Mouse (Mus musculus) c-Kit-negative CD71-positive TER-119-positive erythroid progenitor cells, embryonic 14.5 days (primary cell): ENCODE results near the gene S100a4.

Experiments
- DNase-seq: peaks from one replicate; pipeline ENCODE4 v3.0.0-alpha.2; 2013; ENCODE audit warnings: low read depth, low spot score

The S100a4 gene

DNA sequence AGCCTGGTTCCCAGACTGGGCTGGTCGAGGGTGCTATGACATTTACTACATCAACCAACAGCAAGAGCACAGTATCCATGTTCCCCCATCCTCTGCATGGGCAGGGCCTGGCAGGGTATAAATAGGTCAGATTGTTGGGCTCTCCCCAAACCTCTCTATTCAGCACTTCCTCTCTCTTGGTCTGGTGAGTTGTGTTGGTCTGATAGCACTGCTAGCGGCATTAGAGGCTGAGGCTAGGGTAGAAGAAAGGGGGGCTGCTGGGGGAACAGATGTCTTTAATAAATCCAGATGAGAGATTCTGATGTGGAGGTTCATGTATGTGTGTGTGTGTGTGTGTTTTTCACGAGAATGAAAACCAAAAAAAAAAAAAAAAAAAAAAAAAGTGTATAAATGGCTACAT, at the start of gene S100a4:
TSS of gene S100a4 (plus strand) at position 149 of the 400 bp plus-strand sequence.
- no peak for DNase-seq

DNA sequence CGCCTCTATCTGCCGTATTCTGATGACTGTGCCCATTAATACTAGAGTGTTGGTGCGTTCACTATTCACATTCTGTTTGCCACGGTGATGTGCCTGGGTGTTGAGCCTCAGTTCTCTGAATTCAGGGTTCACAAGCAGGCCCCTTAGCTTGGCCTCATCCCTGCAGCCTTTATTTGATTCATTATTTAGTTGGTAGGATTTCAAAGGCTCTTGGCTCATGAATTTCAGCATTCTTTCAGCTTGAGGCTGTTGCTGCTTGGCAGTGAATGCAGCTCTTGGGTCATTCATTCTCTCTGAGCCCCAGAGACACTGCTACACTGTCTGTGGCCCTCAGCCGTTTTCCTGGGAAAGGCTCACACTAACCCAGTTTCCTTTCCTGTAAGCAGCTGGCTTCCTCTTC, 47.6 kb upstream of the S100a4 start:
- DNase-seq, result no peak

DNA sequence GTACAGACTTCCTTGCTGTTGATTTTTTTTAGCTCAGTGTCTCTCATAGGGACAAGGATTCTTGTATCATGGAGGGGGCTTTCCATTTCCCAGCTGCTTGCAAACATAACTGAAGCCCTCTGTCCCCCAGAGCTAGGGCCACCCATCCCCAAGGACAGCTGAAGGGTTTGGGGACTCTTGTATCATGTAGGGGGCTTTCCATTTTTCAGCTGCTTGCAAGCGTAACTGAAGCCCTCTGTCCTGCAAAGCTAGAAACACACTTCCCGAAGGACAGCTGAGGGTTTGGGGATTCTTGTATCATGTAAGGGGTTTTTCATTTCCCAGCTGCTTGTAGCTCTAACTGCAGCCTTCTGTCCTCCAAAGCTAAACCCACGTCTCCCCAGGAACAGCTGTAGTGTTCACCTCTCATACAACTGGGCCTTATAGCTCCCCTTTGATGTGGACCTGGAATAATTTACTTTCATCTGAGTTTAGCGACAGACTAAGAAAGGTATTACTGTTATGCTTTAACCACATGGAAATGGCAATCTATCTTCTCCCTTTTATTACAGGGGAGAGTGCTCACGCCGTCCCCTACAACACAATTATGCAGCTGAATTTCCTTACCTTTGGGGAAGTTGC, 43.5 kb upstream of the S100a4 start, which contains the start of gene S100a3:
TSS of gene S100a3 (plus strand) at position 571 of the 621 bp plus-strand sequence.
- no peak for DNase-seq

DNA sequence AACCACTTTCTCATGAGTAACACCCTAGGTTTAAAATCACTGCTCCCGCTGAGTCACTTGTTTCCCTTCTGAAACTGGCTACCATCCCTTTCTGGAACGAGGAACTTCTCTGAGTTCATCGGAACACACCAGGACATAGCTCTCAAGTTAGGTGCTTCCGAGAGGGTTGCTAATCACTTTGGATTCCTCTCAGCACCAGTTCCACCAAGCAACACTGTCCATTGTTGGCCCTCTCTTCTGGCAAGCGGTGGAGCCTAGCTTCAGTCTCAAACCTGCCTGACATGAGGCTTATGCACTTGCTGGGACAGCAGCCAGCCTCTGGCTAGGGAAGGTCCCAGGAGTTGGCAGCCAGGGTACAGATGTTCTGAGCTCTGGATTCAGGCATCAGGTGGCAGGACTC, 28.9 kb upstream of the S100a4 start:
- no peak for DNase-seq

DNA sequence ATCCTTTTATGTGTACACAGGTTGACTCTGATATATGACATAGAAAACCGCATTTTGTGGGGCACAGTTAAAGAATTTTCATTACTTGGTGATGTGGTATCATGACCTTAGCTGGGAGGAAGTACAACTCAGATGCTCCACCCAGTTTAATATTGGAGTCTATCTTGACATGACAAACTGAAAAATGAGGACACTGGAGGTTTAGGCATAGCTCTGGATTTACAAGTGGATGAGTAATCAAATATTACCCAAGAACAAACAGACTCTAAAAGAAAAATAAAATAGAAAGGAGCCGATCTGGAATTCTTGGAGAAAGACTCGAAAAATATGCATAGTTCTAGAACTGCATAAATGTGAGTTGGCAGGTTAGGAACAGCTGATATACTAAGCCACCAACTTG, 28.3 kb upstream of the S100a4 start:
- no peak for DNase-seq

DNA sequence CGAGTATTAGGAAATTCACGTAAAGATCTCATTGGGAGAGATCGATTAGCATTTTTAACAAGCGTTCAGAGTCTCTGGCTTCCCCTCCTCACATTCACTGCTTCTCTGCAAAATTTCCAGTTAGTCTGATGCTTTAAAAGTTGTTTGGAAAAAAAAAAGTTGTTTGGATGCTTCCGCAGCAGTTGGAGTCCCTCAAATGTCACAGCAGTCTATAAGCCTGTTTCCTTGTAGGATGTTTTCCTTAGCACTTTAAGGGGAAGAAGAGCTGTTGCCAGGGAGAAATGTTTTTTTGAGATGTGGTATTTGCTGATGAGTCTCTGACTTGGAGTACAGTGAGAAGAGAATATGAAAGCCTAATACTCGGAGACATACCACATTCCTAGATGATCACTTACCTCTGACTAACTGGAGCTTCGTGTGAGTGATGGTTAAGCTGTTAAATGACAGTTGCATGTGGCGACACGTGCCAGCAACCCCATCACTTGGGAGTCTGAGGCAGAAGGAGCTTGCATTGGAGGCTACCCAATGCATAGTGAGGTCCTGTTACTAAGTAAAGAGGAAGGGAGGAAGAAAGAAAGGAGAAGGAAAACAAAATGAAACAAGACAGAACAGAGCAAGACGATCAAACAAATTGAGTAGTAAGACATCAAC, 27.1 kb upstream of the S100a4 start:
- no peak for DNase-seq

DNA sequence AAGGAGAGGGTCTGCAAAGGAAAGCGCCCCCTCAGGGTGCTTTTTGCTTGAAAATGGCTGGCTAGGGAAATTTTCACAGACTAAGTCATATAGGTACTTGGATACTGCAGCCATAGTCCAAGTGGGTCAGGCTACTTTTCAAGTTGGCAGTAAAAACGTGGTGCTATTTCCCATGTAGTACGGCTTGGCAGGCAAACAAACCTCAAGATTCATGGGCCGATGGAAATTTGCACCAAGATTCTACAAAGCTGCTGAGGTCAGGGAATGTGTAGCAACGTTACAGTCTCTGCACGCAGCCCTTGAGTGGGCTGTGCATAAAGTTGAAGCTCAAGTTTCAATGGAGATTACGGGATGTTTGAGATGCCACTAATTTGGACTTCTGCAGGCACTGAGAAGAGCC, 24.1 kb upstream of the S100a4 start:
- no peak for DNase-seq

DNA sequence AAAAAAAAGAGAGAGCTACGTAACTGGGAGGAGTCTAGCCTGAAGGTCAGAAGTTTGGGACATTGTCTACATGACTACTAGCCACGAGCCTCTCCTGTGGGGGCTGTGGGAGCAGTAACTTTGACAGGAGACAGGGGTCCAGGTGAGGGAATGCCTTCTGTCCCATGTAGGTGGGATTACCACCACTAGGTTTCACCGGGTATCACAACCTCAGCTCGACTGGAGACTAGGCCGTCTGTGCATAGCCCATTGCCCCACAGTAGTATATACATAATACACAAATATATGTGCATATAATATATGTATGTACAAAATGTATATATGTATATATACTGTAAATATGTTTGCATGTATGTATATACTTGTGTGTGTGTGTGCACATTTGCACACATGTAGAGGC, 22.4 kb upstream of the S100a4 start:
- DNase-seq, result no peak

DNA sequence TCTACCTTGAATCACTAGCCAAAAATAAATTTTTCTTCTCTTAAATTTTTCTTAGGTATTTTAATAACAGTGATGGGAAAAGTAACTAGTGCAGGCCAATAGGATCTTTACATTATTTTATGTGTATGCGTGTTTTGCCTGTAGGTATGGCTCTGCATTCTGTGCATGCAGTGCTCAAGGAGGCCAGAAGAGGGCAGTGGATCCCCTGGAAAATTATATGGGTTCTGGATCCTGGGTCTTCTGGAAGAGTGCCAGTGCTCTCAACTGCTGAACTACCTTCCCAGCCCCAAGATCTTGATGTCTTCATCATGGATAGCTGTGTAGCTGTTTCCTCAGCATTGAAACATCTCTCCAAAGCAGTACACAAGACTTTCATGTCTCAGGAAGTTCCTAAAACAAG, 21.4 kb upstream of the S100a4 start:
- no peak for DNase-seq

DNA sequence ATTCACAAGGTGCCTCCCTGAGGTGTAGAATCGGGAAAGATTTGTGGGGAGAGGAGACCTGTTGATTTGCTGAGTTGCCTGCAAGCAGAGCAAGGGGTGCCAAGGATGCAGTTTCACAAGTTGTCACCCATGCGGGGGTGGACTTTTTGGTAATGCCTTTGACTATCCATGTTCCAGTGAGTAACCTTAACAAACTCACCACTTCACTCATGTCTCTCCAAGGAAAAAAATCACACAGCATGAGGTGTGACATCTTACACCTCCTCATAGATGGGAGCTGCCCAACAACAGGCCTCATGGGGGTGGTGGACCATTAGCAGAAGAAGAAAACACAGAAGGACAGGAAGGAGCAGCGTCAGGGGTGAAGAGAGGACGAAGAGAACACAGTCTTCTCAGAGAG, 21.0 kb upstream of the S100a4 start:
- no peak for DNase-seq

DNA sequence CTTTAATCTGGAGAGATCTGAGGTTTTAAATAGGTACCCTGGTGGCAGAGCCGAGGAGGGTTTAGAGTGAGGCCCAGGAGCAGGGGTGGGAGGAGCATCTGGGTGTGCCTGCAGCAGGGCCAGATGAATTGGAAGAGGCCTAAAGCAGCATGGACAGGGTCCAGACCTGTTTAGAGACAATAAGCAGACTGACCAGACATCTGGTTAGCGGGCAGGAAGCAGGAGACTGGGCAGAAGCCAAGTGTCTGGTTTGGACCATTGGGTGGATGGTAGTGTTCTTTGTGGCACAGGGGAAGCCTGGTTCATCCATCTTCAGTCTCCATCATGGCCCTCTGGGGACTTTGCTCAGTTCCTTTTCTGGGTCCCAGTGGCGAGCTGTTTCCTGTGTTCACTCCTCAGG, 19.7 kb upstream of the S100a4 start:
- DNase-seq, result no peak

DNA sequence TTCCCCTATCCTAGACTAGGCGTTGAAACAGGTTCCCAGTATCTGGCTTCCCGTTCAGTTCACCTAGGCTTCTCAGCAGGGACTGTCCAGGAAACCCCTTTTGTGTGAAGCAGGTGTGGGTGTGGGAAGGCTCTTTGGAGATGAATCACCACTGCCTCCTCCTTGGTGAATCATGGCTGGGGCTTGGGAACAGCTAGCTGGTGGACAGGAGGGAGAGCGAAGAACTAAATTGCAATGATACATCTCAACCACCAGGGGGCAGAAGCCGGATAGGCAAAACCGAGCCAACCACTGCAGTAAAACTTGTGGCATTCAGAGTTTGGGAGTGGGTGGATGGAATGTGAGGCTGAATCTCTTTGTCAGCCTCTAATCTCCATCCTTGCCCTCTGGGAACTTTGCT, 18.0 kb upstream of the S100a4 start:
- peak; percentile 31 for DNase-seq

DNA sequence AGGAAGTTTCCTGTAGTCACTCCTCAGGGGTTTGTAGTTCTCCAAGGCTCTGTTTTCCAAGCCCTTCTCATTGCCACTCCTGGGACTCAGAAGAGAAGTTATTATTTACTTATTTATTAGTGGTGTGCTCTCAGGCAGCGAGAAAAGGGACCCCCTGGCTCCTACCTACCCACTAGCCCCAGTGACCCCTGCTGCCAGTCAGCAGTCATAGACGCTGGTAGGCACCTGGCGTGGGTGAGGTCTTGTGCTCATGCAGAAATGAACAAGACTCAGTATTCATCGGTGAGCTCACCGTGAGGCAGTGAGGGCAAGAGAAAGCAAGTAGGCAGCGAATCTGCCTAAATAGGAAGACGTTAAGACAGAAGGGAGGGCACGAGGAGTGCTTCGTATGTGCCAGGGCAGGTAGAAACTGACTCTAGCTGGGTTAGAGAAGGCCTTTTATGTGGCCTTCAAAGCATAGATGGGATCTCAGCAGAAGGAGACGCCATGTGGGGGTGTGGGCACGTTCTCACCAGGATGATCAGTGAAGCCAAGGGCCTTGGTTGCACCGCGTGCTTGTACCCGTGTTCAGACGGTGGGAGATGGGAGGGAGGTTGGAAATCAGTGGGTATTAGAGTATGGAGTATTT, 17.4 kb upstream of the S100a4 start:
- no peak for DNase-seq

DNA sequence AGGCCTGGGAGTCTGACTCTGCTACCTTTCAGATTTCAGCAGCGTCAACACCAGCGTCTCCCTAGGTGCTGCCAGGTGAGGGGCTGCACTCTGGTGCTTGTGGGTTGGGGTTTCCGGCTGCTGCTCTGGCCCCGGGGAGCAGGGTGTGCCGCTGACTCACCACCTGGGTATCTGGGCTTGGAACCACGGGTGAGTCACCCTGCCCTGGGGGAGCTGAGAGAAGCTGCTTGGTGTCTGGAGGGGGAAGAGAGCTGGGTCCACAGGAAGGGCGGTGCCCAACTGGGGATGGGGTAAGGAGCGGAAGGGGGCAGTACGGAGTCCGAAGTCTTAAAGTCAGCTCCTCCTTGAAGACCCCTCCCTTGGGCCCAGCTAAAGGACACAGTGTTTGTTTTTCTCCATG, 16.7 kb upstream of the S100a4 start:
- no peak for DNase-seq

DNA sequence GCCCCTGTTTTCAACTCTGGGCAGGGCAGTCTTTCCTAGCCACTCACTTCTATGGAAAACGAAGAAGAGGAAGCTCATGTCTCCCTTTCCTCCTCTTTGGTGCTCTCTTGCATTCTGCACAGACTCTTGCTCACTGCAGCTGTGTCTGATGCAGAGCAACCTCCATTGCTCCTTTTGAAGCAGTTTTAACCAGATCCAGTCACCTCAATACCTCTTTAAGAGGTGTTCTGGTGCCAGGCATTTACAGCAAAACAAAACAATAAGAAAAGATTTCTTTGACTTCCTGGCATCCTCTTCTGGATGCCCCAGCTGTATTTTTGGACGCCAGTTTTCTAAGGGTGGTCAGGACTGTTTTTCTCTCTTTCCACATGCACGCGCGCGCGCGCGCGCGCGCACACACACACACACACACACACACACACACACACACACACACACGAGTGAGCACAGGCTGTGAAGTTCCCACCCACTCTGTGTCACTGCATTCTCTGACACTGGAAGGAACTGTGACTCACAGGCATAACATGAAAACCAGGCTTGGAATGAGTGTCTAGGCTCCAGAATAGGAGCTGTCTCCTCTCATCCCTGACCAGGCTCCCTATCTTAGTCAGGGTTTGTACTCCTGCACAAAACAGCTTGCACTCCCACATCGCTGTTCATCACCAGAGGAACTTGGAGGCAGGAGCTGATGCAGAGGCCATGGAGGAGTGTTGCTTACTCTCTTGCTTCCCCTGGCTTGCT, 16.0 kb upstream of the S100a4 start:
- DNase-seq, result no peak

DNA sequence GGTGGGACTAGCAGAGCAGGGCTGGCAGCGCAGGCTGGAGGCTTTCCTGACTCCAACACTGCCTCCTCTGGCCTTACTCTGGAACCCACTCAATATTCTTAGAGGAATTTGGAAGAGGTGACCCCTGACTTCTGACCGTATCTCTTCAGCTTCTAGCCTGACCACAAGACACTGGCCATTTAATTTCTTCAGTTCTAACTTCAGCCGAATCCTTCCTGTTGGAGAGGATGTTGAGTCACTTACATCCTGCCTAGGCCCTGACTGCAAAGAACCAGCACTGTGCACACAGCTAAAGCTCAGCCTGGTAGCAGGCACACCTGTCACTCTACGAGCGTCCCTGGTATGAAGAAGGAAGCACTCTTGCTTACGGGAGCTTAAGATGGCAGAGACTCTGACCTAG, 14.2 kb upstream of the S100a4 start:
- no peak for DNase-seq

DNA sequence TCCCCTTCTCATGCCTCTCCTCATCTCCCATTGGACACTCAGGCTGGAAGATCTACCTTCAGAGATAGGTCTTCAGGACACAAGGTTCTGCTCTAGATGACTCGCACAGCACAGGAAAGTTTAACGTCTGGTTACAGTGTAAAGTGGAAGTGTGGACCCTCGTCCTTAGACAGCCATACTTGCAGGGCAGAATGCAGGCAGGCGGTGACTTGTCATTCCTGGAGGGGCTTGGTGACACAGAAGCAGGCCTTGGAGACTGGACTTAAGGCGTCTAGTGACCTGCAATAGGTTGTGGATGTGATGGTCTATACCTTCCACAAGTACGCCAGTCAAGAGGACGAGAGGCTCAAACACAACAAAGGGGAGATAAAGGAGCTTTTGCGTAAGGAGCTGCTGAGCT, 13.6 kb upstream of the S100a4 start, which contains the start of gene S100a2:
TSS of gene S100a2 (plus strand) at position 301 of the 400 bp plus-strand sequence.
- no peak for DNase-seq

DNA sequence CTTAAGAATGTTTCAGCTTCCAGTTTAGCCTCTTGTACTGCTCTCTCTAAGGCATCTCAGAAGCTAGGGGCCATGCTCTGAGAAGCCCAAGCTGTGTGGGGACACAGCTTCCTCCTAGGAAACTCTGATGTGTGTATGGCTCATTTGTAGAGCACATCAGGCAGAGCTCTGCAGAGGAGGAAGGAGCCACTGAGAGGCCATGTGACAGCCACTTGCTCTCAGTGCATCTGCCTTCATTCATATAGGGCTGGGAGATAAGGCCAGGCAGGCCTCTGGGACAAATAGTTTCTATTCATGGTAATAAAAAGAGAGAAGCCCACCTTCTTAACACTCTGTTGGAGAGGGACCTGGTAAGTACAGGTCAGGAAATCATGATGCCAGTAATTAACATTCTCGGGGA, 9.1 kb upstream of the S100a4 start:
- no peak for DNase-seq

DNA sequence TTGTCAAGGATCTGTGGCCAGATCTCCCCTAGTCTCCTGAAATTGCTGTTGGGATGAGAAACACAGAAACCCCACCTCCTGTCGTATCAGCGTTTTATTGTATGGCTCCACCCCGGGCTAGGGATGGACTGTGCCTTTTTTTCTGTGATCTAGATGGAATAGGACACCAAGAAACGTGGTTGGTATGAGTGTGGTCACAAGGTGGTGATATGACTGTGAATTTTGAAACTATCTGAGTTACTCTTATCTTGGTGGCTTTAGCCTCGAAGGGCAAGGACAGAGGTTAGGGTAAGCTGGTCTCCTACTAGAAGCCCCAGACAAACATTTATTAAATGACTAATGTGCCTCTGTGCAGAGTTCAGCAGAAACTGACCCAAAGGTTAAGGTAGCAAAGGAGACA, 8.0 kb upstream of the S100a4 start:
- DNase-seq, result no peak

DNA sequence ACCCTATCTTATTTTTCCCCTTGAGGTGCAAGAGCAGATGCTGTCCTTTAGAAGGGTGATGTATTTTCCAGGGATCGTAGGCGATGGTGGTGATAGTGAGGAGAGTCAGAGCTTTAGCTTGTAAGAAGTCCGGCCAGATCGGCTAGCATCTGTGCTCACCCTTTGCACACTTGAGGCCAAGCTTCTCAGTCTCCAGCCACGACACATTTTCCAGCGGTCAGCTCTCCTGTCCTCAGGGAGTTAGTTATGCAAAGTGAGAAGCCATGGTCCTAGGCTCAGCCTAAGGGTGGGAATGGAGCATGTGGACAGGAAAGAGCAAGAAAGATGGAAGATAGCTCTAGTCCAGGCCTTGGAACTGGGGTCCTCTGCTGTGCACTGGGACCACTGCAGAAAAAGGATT, 6.8 kb upstream of the S100a4 start:
- no peak for DNase-seq

DNA sequence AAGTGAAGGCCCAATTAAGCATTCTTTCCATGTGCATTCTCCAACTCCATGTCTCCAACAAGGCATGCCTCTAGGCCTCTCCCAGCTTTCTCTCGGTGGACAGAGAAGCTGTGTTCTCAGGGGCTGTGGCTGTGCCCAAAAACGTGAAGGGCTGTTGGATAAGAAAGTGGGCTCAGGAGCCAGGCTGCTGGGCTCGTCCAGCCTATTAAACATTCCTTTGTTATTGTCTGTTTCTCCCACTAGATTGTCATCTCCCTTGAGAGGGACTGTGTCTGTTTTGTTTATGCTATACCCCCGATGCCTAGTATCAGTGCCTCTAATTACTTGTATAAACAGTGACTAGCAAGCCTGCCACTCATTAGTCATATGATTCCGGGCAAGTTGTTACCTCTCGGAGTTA, 5.8 kb upstream of the S100a4 start:
- DNase-seq, result no peak

DNA sequence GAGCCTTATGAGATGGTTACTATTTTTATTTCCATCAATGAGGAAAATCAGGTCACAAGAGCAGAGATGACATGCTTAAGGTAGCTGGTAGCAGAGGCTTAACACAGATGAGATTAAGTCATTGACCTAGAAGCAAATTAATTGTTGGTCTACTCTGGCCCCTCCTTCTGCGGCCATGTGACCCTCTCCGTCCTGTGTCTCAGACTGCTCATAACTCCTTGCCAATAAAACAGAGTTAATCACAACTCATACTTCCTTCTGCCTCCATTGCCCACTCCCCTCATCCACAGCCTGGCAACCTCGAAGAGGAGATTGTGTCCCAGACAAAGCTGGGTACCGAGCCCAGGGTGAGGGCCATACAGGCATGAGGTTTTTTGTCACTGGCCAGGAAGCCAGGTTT, 5.4 kb upstream of the S100a4 start:
- DNase-seq, result no peak

DNA sequence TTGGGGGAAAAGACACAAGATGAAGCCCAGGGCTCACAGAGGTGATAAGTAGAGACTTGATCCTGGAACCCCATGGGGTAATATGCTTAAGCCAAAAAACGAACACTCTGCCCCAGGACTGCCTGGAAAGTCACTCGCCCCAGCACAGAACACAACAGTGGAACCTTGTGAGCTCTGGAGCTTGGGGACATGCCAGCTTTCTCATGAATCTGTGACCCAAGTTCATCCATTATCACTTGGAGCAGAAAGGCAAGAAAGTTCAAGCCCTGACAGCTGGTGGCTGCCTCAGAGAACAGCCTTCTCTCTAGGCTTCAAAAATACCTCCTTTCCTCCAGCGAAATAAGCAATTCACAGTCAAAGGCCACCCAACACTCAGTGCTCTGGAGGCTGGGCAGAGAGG, 4.2 kb upstream of the S100a4 start:
- DNase-seq, result no peak
